Mouse (Mus musculus) T-cell, adult 66 days (primary cell): ENCODE data around the gene Gm10750. TPM values are rescaled to one million over a fixed set of nuclear protein-coding genes. Genes with fewer than 3 reads are reported as not detected.

Source experiments
- total RNA-seq, 2 experiments: library from RNA; stranded (reverse); gene quantifications; 3 replicates in 1 of 2; 4 replicates in 1 of 2; pipeline ENCODE4 v1.2.4; 2023

Gene Gm10750
- not detected for total RNA-seq

DNA sequence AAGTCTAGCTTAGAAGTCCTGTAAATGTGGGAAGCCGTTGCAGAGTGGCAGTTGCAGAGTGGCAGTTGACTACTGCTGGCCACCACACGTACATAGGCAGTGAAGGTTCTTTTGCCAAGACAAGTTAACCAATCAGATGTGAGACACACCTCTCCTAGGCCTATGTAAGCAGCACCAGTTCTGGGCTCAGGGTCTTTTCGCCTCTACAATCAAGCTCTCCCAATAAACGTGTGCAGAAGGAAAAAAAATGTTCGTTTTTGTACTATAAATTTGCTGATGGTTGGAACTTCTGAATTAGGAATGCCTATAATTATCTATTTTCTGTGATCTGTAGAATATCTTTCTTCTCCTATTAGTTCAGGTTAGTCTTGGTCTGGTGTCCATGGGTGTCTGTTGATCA lies at the start of gene Gm10750:
Gene Gm10750, minus strand, starts transcription at position 101 of the 400 bp plus-strand sequence.

DNA sequence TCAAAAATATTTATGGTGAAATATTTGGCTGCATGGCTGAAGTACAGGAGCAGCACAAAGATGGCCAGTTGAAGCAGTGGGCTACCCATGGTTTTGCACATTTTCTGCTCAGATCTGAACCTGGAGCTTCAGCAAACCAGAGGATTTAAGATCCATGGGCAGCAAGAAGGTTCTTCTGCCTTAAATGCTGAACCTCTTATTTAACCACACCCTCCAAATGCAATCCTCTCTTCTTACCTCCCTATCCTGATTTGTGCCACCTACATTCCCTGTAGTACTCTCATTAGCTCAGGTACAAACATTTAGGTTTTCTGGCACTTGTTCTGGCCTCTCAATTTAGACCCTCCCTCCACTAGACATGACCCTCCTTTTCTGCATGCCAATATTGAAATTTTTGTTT lies 13.9 kb downstream of the Gm10750 start, which contains the start of gene Gm1330:
Gene Gm1330, minus strand, starts transcription at position 101 of the 400 bp plus-strand sequence.

Other genes with a start within 250 kb of the Gm10750 start
- not detected for gene Cst11, start 245.7 kb downstream of the Gm10750 start, total RNA-seq
- gene 8030411F24Rik, start 235.2 kb downstream of the Gm10750 start, total RNA-seq, result not detected
- gene Cst12, start 227.9 kb downstream of the Gm10750 start, total RNA-seq, result not detected
- not detected for gene Cst8, start 218.5 kb downstream of the Gm10750 start, total RNA-seq
- not detected for gene Cst13, start 197.2 kb downstream of the Gm10750 start, total RNA-seq
- gene Cst9, start 182.1 kb downstream of the Gm10750 start, total RNA-seq, result not detected
- not detected for gene 9230104L09Rik, start 152.2 kb downstream of the Gm10750 start, total RNA-seq
- 10 to 100 TPM; 66.1 to 78.2 TPM for gene Cst3, start 141.5 kb downstream of the Gm10750 start, total RNA-seq
- not detected for gene Gm1330, start 14.0 kb downstream of the Gm10750 start, total RNA-seq